Mouse (Mus musculus): ENCODE results near the gene Mcoln2. TPM values are rescaled to one million over a fixed set of nuclear protein-coding genes. Genes with fewer than 3 reads are reported as not detected.

Mcoln2 gene
- polyA plus RNA-seq, 1 experiment from 2014 or later = 4.5 TPM

DNA sequence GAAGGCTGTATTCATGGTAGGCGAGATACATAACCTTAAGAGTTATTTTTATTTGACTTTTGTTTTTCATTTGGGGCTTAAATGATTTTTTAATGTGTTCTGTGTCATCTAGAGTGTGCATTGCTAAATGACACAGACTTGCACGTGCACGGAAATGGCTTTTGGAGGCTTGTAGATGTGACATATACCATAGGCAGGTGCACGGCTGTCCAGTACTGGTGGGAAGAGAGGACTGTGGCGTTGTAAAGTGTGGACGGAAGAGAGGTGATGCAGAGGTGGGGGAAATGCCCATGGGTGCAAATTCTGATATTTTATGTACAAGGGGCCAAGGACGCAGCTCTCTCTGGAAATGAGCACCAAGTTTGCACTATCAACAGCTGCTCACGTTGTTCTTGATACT lies 2.1 kb downstream of the Mcoln2 start:
- no peaks in the 10 kb centered on the region for H3K9me3 ChIP-seq (ENCODE audit: low read length)
- 74% methylated on average over 8 of the region's 8 CpGs for WGBS (ENCODE audit: insufficient replicate concordance)
- ATAC-seq = no peak

DNA sequence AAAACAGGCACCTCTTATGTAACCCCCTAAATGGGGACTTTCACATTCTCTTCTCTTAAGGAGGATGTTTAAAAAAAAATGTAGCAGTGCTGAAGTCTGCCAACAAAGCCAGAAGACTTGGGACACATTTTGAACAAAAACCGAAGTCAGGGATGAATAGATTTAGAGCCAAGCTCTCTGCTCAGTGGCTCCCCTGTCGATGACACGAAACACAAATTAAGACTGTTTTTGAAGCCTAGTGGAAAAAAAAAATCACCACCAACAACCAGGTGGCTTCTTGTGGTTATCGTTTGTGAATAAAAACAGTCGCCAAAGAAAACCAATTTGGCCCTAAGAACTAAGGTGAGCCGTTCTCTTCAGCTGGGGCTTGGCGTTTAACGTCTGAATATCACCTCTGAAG lies 2.7 kb downstream of the Mcoln2 start:
- Histone ChIP-seq H3K36me3 (replicated peaks; ENCODE audit: insufficient read depth, low read length) (no peaks in the 10 kb centered on the region), H3K4me1 (ENCODE audit: insufficient read depth) (peaks cover 16% of the 10 kb centered on the region), H3K27ac (ENCODE audit: low read depth) (no peak overlapping the region), H3K27me3 (ENCODE audit: insufficient read depth, low read length) (no peaks in the 10 kb centered on the region), H3K4me2 (ENCODE audit: low read depth, low read length) (no peak overlapping the region), H3K4me3 (ENCODE audit: low read depth, low read length) (no peak overlapping the region), H3K9me3 (ENCODE audit: low read length) (no peaks in the 10 kb centered on the region), H3K9ac (replicated peaks) (no peak overlapping the region)
- ATAC-seq (no peak), DNase-seq (no peak)
- TF ChIP-seq CTCF (IDR thresholded peaks at IDR 0.05; ENCODE audit: low read depth) = peak; percentile 20; the same call in 1 of the 2 replicates
- TF ChIP-seq EP300 (IDR thresholded peaks at IDR 0.05; ENCODE audit: low read depth) = no peak
- 71% methylated on average over 8 of the region's 8 CpGs for WGBS (ENCODE audit: insufficient replicate concordance)

More for the DNA sequence above, 2.1 kb downstream of the Mcoln2 start:
- H3K4me3 ChIP-seq (ENCODE audit: low read depth, low read length) = no peak overlapping the region
- peaks cover 11% of the 10 kb centered on the region for H3K4me1 ChIP-seq (ENCODE audit: insufficient read depth)
- no peak overlapping the region for H3K27ac ChIP-seq (ENCODE audit: low read depth)
- H3K27me3 ChIP-seq (ENCODE audit: insufficient read depth, low read length) = no peaks in the 10 kb centered on the region
- DNase-seq = no peak
- TF ChIP-seq EP300 (IDR thresholded peaks at IDR 0.05; ENCODE audit: low read depth) (no peak), CTCF (IDR thresholded peaks at IDR 0.05; ENCODE audit: low read depth) (no peak)
- H3K36me3 ChIP-seq (replicated peaks; ENCODE audit: insufficient read depth, low read length) = no peaks in the 10 kb centered on the region
- H3K9ac ChIP-seq (replicated peaks) = no peak overlapping the region
- H3K4me2 ChIP-seq (ENCODE audit: low read depth, low read length) = no peak overlapping the region

DNA sequence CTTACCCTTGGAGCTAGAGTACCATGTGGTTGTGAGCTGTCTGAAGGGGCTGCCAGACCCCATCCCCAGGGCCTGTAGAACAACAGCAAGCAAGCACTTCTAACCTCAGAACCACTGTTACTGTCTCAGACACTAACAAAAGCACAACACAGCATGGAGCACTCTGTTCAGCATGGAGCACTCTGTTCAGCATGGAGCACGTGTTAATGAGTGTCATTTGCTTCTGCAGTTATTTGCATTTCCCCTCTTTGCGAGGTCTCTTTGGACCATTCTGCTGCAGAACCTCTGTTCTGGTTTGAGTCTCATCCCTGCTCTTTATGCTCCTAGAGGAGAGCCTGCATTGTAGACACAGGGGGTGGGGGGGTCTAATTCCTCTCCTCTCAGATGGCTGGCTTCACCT lies 3.3 kb downstream of the Mcoln2 start:
- WGBS (ENCODE audit: insufficient replicate concordance) = 71% methylated on average over 2 of the region's 2 CpGs
- DNase-seq (no peak), ATAC-seq (no peak)
- Histone ChIP-seq H3K4me3 (ENCODE audit: low read depth, low read length) (no peak overlapping the region), H3K4me1 (ENCODE audit: insufficient read depth) (peaks cover 16% of the 10 kb centered on the region), H3K27me3 (ENCODE audit: insufficient read depth, low read length) (no peaks in the 10 kb centered on the region), H3K9me3 (ENCODE audit: low read length) (no peaks in the 10 kb centered on the region), H3K36me3 (replicated peaks; ENCODE audit: insufficient read depth, low read length) (no peaks in the 10 kb centered on the region), H3K4me2 (ENCODE audit: low read depth, low read length) (no peak overlapping the region), H3K9ac (replicated peaks) (no peak overlapping the region), H3K27ac (ENCODE audit: low read depth) (no peak overlapping the region)
- TF ChIP-seq CTCF (IDR thresholded peaks at IDR 0.05; ENCODE audit: low read depth) = no peak

DNA sequence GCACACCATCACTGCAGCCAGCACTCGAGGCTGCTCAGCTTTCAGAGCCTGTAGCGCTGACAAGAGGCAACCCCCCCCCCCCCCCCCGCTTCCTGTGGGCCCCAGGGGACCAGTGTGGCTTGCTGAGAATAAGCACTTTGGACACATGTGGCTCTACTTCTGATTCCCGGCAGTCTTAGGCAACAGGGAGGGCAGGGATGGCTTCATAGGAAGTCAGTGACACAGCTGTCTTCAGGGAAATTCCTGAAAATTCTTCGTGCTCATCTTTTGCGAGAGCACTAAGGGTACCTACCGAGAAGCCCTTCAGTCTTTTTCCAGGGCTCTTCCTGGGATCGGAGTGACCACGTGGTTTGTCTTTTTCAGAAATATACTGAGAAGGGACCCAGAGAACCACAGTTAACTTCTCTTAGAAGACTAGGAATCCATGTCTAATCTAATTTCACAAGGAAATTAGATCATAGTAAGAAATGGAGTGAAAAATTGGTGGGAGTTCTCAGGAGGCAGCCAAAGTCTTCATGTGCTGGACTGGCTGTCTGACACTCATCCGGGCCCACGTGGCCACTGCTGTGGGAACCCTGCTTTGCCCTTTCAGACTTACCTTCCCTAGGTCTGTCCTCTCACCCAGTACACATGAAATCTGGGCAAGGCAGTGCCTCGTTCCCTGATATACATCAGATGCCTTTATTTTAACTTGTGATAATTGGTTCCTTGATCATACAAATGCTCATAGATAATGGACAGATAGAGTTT lies 4.4 kb downstream of the Mcoln2 start:
- peaks cover 13% of the 10 kb centered on the region for H3K4me1 ChIP-seq (ENCODE audit: insufficient read depth)
- WGBS (ENCODE audit: insufficient replicate concordance) = 29% methylated on average over 11 of the region's 12 CpGs
- no peak overlapping the region for H3K9ac ChIP-seq (replicated peaks)
- no peak overlapping the region for H3K4me2 ChIP-seq (ENCODE audit: low read depth, low read length)
- H3K9me3 ChIP-seq (ENCODE audit: low read length) = no peaks in the 10 kb centered on the region
- no peak overlapping the region for H3K4me3 ChIP-seq (ENCODE audit: low read depth, low read length)
- DNase-seq = peak; percentile 51
- no peaks in the 10 kb centered on the region for H3K36me3 ChIP-seq (replicated peaks; ENCODE audit: insufficient read depth, low read length)
- TF ChIP-seq CTCF (IDR thresholded peaks at IDR 0.05; ENCODE audit: low read depth) = no peak
- TF ChIP-seq EP300 (IDR thresholded peaks at IDR 0.05; ENCODE audit: low read depth) = no peak
- no peaks in the 10 kb centered on the region for H3K27me3 ChIP-seq (ENCODE audit: insufficient read depth, low read length)
- no peak for ATAC-seq
- no peak overlapping the region for H3K27ac ChIP-seq (ENCODE audit: low read depth)

DNA sequence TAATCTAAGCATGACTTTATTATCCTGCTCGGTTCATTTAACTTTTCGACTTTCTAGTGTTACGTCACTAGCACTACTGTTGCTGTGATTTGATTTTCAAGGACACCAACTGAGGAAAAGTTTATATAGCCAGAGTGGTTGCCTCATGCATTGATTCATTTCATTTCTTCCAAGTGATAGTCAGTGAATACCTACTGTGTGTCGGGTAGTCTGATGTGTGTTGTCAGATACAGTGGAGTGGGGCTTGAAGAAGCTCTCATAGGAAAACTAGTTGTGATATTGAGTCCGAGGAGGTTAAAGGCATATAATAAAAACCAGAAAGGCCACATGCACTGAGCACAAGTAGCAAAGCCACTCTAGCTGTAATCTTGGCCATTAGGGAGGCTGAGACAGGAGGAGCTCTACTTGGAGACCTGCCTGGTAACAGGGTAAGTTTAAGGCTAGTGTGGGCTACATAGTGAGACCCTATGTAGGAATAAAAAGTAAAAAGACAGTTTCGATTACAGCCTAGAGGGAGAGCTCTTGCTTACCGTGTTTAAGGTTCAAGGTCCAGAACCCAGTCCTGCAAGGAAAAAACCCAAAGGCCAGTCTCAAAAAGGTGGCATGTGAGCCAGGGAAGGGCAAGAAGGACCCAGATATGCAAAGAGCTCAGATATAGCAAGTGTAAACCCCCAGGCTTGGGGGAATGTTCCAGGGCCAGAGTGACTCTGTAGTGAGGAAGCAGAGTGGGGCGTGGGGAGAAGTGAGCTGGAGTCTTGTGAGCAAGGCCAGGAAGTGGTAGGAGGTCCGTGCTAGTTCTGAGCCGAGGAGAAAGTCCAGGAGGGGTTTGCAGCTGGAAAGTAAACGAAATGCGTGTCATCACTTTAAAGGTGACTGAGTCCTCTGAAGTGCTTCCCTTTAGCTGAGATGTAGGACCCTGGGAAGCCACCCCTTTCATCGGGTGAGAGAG lies 6.3 kb downstream of the Mcoln2 start:
- 41% methylated on average over 13 of the region's 13 CpGs for WGBS (ENCODE audit: insufficient replicate concordance)
- no peak for DNase-seq
- no peaks in the 10 kb centered on the region for H3K36me3 ChIP-seq (replicated peaks; ENCODE audit: insufficient read depth, low read length)
- H3K4me1 ChIP-seq (ENCODE audit: insufficient read depth) = peaks cover 10% of the 10 kb centered on the region
- TF ChIP-seq CTCF (IDR thresholded peaks at IDR 0.05; ENCODE audit: low read depth) = no peak
- TF ChIP-seq EP300 (IDR thresholded peaks at IDR 0.05; ENCODE audit: low read depth) = no peak
- no peak overlapping the region for H3K9ac ChIP-seq (replicated peaks)
- no peaks in the 10 kb centered on the region for H3K27me3 ChIP-seq (ENCODE audit: insufficient read depth, low read length)
- no peak for ATAC-seq
- peak overlapping the region; percentile 18; the same call in 1 of the 2 replicates for H3K4me2 ChIP-seq (ENCODE audit: low read depth, low read length)
- H3K27ac ChIP-seq (ENCODE audit: low read depth) = 0 out of 2 replicates have a peak overlapping the region, but pooled peaks have one; percentile 29
- H3K4me3 ChIP-seq (ENCODE audit: low read depth, low read length) = no peak overlapping the region
- H3K9me3 ChIP-seq (ENCODE audit: low read length) = no peaks in the 10 kb centered on the region

DNA sequence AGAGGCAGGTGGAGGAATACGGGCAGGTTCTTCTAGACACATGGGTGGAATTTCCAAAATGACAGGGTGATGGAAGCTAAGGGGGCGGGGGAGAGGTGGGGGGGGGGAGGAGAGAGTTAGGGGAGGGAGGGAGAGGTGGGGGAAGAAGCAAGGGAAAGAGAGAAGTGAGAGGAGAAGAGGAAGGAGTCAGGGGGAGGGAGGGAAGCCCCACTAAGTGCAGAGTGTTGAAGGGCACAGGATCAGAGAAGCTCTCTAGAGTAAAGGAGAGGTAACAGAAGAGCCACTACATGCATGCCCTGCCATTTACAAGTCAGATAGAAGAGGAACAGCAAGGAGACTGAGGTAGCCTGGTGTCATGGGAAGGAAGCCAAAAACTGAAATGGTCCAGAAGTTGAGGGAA lies 7.2 kb downstream of the Mcoln2 start:
- no peaks in the 10 kb centered on the region for H3K36me3 ChIP-seq (replicated peaks; ENCODE audit: insufficient read depth, low read length)
- no peak overlapping the region for H3K4me3 ChIP-seq (ENCODE audit: low read depth, low read length)
- DNase-seq (no peak), ATAC-seq (no peak)
- no peak overlapping the region for H3K27ac ChIP-seq (ENCODE audit: low read depth)
- no peak overlapping the region for H3K9ac ChIP-seq (replicated peaks)
- WGBS (ENCODE audit: insufficient replicate concordance) = 95% methylated on average over 2 of the region's 2 CpGs
- no peaks in the 10 kb centered on the region for H3K27me3 ChIP-seq (ENCODE audit: insufficient read depth, low read length)
- TF ChIP-seq CTCF (IDR thresholded peaks at IDR 0.05; ENCODE audit: low read depth) = no peak
- no peak for TF ChIP-seq EP300 (IDR thresholded peaks at IDR 0.05; ENCODE audit: low read depth)
- H3K4me2 ChIP-seq (ENCODE audit: low read depth, low read length) = no peak overlapping the region
- no peaks in the 10 kb centered on the region for H3K9me3 ChIP-seq (ENCODE audit: low read length)
- H3K4me1 ChIP-seq (ENCODE audit: insufficient read depth) = peaks cover 10% of the 10 kb centered on the region

Measured in liver, postnatal 0 days (tissue).